Comparison of ENCODE assay signal across 33 mouse cellular contexts in genomic region chr9:18734177-18734576, GRCm38 (mm10). TPM values are rescaled to one million over a fixed set of nuclear protein-coding genes. Genes with fewer than 3 reads are reported as not detected.
"Had no signal": no experiment of that assay in that cellular context is flagged by ENCODE, and none has a peak within 500 bp of the region (broad histone marks: within the 10 kb centered on the region; RNA-seq: fewer than 3 reads in every experiment).

No protein-coding gene starts in this region.

RNA-seq across cellular contexts. Expression of gene Olfr24, which starts 29.6 kb away (rescaled TPM):
- total RNA-seq: common myeloid progenitor, adult 5-6 weeks; forebrain, postnatal 0 days; gastrocnemius, adult 18-20 months; gastrocnemius, adult 2 months; gastrocnemius, adult 8-10 months; gastrocnemius, postnatal 10 days; gastrocnemius, postnatal 14 days; gastrocnemius, postnatal 25 days; gastrocnemius, postnatal 36 days; gastrocnemius, postnatal 4 days; granulocyte monocyte progenitor cell, adult 5-6 weeks; heart, adult 18-20 months; heart, adult 2 months; heart, adult 8-10 months had no signal
- polyA plus RNA-seq: cortical plate, adult 2 months; embryonic facial prominence, embryonic 10.5 days; embryonic facial prominence, embryonic 11.5 days; embryonic facial prominence, embryonic 13.5 days; erythroblast, embryonic 14.5 days; forebrain, embryonic 10.5 days; forebrain, embryonic 11.5 days; forebrain, embryonic 12.5 days; forebrain, embryonic 13.5 days; forebrain, embryonic 14.5 days; forebrain, embryonic 16.5 days; forebrain, postnatal 0 days; gonadal fat pad, adult 2 months; heart, adult 2 months; heart, embryonic 10.5 days; heart, embryonic 11.5 days; heart, embryonic 12.5 days; heart, embryonic 13.5 days had no signal

RNA-seq across cellular contexts. Expression of gene Muc16, which starts 59.8 kb away (rescaled TPM):
- total RNA-seq: common myeloid progenitor, adult 5-6 weeks; forebrain, postnatal 0 days; gastrocnemius, adult 2 months; gastrocnemius, postnatal 14 days; granulocyte monocyte progenitor cell, adult 5-6 weeks had no signal
- polyA plus RNA-seq: cortical plate, adult 2 months; embryonic facial prominence, embryonic 10.5 days; embryonic facial prominence, embryonic 11.5 days; embryonic facial prominence, embryonic 12.5 days; embryonic facial prominence, embryonic 13.5 days; forebrain, embryonic 10.5 days; forebrain, embryonic 11.5 days; forebrain, embryonic 12.5 days; forebrain, embryonic 13.5 days; forebrain, embryonic 14.5 days; forebrain, embryonic 15.5 days; forebrain, embryonic 16.5 days; forebrain, postnatal 0 days; frontal cortex, adult 2 months had no signal
